Mouse (Mus musculus) liver, adult 2 months (tissue): Measurements from ENCODE around the gene Cryzl1.

Source experiments
- CTCF ChIP-seq: fragments of 200-500 bp; IDR thresholded peaks from 2 replicates; pipeline ENCODE4 v1.5.1; 2011; ENCODE audit warnings: low read depth, low read length, control low read depth
- POLR2A ChIP-seq: fragments of 200-500 bp; IDR thresholded peaks from 2 replicates; pipeline ENCODE4 v1.6.1; 2011; ENCODE audit warnings: low read length, control low read depth; ENCODE audit not compliant: insufficient read depth; ENCODE audit errors: extremely low read depth

DNA sequence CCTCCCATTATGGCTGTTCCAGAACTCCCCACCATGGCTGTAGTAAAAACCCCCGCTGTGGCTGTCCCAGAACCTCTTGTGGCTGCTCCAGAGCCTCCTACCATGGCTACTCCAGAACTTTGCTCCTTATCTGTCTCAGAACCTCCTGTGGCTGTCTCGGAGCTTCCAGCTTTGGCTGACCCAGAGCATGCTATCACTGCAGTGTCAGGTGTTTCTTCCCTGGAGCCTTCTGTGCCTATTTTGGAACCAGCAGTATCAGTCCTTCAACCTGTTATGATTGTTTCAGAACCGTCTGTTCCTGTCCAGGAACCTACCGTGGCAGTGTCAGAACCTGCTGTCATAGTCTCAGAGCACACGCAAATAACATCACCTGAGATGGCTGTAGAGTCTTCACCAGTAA, 70.3 kb downstream of the Cryzl1 start:
- TF ChIP-seq CTCF (no peak), POLR2A (no peak)
